Mouse (Mus musculus): ENCODE measurements around the gene Snx30. TPM values are rescaled to one million over a fixed set of nuclear protein-coding genes. Genes with fewer than 3 reads are reported as not detected.

Gene Snx30
- polyA plus RNA-seq (2012): 6.0 and 10.2 TPM in 2 replicates

DNA sequence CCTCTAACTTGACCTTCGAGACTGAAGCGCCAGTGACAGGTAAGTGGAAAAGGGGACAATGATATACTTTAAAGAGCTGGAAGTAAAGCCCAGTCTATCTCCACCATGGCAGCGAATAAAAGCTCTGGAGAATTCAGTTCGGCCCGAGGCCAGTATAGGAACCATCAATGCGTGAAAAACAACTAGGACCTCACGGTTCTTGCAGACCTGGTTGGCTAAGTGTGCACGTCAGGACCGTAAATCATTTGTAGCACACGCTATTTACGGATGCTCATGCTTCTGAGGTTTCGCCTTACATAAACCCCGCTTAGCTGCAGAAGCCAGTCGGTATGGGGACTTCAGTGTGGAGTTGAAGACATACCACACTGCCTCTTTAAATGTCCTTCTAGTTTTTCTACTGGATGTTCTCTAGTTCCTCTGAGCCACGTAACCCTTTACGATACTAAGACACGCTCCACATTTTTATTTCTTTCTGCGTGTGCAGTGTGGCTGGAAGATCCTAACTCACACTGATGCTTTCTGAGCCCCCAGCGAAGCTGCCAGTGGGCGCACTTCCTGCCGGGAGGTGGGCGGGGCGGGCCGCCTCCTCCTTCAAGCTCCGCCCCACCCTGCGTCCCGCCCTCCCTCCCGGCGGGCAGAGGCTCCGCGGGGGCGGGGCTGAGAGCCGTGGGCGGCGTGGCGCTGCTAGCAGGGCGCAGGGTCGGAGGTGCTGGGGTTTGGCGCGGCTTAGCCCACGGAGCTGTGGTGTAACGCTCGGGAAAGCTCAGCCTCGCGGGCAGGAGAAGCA, at the start of gene Snx30:
Gene Snx30, plus strand, starts transcription at position 660 of the 787 bp plus-strand sequence.
- no peak for TF ChIP-seq GATA1 (IDR thresholded peaks at IDR 0.05; ENCODE audit: low read length)

DNA sequence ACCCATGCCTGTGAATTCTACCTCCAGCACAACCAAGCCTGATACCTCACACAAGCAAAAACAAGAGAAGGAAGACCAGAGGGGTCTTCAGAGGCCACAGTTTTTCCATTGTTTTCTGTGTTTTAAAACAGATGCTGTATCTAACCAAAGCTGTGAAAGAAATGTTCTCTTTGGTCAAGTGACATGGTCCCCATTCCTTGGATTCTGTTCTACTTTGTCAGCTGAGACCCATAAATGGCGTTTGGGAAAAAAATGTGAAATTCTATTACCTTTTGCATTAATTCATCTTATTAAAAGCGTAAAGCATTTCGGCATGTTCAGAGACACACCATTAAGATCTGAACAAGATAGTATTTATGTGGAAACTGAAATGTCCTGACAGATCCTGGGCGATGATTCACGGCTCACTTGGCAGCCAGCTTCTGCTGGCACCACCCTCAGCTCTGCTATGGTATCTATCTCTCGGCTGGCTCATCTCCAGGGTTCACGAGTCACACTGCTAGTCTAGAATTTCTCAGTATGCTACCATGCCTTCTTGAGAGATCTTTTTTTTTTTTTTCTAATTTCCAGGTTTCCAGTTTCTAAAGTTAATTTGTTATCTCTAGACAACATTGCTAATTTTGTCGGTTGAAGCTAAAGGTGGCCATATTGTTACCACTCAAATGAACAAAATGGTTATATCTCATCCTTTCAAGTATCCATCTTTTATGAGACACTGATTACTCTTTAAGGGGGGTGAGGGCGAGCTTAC, 49.1 kb upstream of the Snx30 start:
- TF ChIP-seq GATA1 (IDR thresholded peaks at IDR 0.05; ENCODE audit: low read length): no peak

DNA sequence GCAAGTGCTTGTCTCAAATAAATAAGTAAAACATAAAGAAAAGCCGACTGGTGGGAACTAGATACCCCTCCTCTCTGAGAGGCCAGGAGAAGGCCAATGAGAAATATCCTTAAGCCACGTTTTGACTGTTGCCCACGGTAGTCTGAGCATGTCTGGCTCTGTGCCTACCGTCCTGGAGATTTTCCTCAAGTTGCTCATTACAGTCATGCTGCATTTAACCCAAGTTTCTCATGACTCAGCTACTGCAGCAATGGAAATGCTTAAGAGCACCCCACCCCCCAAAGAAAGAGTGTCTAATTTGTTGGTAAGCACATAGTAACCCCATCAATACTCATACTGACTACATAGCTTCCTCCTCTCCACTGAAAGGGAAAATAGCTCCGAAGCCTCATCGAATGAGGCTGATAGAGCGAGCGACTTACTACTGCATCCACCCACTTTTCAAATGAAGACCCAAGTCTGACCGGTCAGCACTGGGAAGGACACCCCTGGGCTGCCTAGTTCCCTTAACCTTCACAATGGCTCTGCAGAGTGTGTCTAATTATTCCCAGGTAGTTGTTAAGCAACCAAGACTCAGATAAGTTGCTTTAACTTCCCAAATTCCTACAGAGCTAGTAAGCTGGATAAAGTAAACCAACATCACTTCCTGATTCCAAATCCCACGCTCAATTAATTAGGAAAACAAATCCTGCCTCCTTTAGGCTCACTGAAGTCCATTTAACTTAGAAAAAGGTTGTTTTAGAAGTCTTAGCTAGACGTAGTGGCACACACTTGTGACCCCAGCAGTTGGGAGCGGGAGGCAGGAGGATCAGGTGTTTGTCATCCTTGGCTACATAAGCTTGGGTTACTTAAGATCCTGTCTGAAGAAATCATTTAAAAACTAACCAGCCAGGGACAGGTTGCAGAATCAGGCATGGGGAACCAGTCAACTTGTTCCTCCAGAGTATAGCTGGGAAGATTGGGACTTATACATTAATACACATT, 47.9 kb upstream of the Snx30 start:
- no peak for TF ChIP-seq GATA1 (IDR thresholded peaks at IDR 0.05; ENCODE audit: low read length)

DNA sequence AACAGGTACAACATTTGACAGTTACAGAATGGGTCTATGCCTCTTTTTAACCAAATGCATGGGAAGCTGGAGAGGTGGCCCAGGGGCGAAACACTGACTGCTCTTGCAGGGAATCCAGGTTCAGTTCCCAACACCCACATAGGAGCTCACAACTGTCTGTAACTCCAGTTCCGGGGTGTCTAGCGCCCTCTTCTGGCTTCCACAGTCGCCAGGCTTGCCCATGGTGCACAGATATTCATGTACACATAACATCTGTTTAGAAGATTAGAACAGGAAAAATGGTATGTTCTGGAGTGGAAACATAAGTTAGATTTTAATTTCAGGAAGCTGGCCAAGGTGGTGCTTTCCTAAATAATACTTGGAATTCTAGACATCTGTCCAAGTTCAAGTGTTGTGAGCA, 45.6 kb upstream of the Snx30 start:
- no peak for TF ChIP-seq GATA1 (IDR thresholded peaks at IDR 0.05; ENCODE audit: low read length)

DNA sequence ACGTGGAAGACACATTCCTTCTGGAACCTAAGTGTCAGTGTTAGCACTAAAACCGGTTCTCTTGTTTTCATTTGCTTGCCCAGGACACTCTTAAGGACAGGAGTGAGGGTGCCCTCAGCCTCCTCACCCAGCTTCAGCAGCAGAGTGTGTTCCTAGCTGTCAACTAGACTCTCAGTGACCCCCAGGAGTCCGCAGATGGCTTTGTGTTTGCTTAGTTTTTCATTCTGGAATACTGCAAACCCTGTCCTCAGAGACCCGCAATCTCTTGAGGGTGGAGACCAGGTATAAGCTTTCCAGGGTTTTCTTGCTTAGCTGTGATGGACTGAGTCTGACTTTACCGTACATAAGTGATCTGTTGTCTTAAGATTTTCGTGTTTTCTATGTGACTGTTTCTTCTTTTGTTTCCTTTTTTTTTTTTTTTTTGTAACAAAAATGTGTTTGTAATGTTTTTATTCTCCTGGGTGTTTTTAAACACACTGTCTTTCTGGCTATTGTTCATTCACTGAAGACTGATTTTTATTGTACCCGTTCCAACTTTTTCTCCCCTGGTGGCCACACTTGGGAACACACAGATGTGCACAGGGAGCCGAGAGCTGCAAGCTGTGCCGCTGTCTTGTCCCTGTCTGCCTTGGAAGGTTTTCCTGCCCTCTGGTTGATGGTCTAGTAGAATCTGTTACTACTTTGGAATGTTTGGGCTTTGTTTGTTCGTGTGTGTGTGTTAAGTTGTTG, 44.8 kb upstream of the Snx30 start:
- no peak for TF ChIP-seq GATA1 (IDR thresholded peaks at IDR 0.05; ENCODE audit: low read length)

GRCm38 (mm10) chr4:59761365-59761729, 44.3 kb upstream of the Snx30 start:
- TF ChIP-seq GATA1 (IDR thresholded peaks at IDR 0.05; ENCODE audit: low read length): no peak

GRCm38 (mm10) chr4:59764950-59765349, 40.7 kb upstream of the Snx30 start:
- no peak for TF ChIP-seq GATA1 (IDR thresholded peaks at IDR 0.05; ENCODE audit: low read length)

DNA sequence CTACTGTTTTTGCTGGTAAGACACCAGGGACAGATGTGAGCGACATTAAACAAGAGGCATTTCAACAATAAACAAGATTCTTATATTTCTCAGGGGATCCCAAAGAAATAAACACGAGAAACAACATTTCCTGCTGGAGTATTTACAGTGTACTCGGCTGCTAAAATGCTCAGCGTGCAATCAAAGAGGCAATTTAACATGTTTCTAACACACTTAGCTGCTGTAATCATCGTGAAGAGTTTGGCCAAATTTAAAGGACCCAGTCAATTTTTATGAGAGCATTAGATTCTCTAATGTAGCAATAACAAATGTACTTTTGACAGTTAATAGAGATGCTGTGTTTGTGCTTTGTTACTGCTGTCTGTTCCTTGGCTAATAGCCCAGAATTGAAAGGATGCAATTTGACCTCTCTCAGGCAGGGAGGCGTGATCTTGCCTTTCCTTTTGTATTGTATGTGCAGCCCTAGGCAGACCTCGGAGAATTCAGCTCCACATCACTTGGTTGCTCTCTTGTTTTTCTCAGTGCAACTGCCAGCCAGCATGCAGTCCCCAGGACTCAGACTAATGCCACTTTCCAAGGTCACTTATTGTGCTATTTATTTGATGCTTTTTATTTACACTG, 40.1 kb upstream of the Snx30 start:
- TF ChIP-seq GATA1 (IDR thresholded peaks at IDR 0.05; ENCODE audit: low read length): no peak

GRCm38 (mm10) chr4:59767717-59768116, 37.9 kb upstream of the Snx30 start:
- TF ChIP-seq GATA1 (IDR thresholded peaks at IDR 0.05; ENCODE audit: low read length): no peak

DNA sequence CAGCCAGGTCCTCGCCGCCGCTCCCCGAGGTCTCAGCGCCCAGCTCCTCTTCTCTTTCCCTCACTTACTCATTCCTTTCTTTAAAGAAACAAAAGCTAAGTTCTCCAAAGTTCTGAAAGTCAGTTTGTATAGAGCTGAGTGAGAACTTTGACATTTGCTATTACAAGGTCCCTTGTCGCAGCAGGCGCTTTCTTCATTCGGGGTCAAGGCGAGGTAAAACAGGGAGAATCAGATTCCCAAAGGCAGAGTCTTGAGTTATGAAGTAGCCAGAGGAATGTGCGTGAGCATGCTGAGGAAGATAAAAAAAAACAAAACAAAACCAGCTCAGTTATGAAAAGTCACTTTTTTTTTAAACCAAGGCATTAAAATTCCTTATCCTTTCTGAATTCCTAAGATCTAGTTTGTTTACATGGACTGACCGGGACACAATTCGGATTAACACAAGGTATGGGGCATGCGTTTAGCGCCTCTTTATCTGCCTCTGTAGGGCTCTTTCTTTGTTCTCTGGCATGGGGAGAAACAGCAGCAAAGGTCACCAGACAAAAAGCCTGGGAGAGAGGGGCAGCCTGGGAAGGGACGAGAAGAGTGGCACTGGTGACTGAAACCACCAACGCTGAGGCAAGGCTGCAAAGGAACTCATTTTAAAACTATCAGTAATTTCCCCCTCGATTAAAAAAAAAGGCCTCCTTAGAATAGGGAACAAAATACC, 33.3 kb upstream of the Snx30 start:
- no peak for TF ChIP-seq GATA1 (IDR thresholded peaks at IDR 0.05; ENCODE audit: low read length)

GRCm38 (mm10) chr4:59777828-59778227, 27.8 kb upstream of the Snx30 start:
- no peak for TF ChIP-seq GATA1 (IDR thresholded peaks at IDR 0.05; ENCODE audit: low read length)

DNA sequence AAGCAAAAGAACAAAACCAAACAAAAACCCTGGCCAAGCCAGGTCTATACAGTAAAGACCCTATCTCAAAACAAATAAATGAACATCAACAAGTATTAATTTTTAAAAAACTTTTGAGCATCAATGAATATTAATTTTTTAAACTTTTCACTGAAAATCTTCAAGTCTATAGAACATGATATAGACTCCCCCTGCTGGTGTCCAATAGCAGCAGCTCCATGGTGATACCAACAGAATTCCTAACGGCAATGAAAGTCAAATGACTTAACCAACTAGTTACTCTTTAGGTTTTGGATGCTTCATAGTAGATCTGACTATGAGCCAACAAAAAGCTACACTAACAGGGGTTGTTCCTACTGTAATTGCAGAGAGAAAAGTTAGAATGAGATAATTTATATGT, 25.1 kb upstream of the Snx30 start:
- no peak for TF ChIP-seq GATA1 (IDR thresholded peaks at IDR 0.05; ENCODE audit: low read length)

DNA sequence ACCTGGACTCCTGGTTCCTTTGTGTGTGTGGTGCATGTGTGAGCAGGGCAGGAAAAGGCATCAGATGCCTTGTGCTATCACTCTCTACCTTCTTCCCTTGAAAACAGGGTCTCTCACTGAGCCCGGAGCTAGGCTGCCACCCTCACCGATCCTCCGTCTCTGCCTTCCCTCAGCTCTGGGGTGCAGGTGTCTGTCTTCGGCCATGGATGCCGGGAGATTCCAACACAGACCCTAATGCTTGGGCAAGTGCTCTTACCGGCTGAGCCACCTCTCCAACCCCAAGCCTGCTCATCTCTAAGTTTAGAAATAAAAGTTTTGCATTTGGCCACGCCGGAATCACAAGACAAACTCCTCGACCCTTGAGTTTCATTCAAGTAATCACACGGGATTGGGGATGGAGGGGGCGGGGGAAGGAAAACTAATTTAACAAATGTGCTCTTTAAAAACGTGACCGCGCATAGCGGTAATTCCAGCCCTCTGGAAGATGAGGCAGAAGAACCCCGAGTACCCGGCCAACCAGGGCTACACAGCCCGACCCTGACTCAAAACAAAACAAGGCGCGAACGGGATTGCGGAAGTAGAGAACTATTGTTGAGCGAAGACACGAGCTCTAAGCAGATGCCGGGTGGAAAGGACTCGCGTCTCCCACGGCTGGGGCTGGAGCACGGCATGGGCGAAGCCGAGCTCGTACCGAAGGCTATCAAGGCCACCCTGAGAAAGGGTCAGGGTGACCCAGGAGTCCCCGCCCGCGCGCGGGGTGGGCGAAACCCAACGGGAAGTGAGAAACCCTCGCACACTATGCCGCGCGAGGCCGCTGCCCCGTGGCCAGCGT, 22.6 kb upstream of the Snx30 start:
- no peak for TF ChIP-seq GATA1 (IDR thresholded peaks at IDR 0.05; ENCODE audit: low read length)

All from G1E-ER4 (cell line).